Mouse (Mus musculus): ENCODE measurements around the gene Gm42669.

Gm42669 gene

DNA sequence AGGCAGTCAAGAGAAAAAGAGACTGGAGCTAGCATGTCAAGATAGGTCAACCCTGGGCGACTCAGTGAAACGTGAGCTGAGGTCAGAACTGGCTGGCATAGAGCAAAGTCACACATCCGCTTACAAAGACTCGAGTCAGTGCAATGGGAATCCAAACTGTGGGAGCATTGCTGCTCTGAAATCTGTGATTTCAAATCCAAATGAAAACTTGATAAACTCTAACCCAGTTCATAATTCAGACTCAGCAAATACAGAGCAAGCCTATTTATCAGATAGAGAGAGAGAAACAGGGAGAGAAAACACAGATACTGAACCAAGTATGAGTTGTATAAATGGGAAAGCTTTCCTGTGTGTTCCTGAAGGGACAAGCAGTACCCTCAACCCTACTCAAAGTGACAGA, at the start of gene Gm42669:
TSS of gene Gm42669 (plus strand) at position 301 of the 400 bp plus-strand sequence.
- no peak for DNase-seq (ENCODE audit: extremely low spot score, low read depth, low spot score)

DNA sequence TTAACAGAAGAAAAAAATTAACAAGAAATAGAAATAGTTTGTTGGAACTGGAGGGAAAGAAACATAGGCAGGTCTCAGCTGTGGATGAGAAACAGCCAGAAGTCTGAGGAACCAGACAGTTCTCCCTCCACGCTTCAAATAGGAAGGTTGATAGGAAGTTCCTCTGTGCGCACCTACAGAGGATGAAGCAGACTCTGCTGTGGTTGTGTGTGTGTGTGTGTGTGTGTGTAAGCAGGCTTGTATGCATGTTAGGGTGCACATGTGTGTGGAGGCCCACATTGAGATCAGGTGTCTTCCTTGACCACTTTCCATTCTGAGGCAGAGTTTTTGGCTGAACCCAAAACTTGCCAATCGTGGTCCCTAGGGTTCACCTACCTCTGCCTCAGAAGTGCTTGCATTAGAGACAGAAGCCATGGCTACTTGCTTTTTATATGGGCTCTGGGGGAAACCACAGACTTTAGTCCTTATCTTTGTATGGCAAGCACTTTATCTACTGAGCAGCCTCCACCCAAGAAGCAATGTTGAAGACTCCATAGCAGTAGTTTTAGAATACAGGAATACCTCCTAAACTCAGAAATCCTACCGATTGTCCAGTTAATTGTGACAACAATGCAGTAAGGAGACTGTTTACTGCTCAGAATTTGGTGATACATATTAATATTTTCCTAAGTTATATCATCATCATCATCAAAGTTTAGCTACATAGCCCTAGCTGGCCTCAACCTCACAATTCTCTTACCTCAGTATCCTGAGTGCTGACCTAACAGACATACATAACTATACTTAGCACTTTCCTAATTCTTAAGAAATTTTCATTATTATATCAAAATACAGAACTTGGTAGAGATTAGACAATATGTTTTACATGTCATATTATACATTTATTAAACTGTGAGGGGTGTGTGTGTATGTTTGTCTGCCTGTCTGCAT, 45.0 kb upstream of the Gm42669 start:
- no peak for DNase-seq (ENCODE audit: extremely low spot score, low read depth, low spot score)

DNA sequence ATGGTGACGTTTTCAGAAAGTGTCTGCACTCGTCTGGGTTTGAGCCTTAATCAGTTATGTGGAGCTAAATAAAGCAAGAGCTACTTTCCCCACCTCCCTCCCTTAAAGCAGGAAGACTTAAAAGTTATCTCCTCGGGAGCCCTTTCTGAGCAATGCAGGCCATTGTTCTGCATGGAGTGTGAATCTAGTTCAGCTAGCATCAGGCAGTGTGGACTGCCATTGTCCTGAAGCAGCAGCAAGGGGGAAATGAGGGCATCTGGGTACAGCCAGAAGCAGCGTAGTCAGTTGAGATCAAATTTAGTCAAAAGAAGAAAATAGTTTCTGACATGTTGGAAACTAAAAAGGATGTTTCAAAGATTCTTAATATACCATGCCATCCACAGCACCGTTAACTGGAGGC, 40.9 kb upstream of the Gm42669 start:
- DNase-seq (ENCODE audit: extremely low spot score, low read depth, low spot score), result no peak

DNA sequence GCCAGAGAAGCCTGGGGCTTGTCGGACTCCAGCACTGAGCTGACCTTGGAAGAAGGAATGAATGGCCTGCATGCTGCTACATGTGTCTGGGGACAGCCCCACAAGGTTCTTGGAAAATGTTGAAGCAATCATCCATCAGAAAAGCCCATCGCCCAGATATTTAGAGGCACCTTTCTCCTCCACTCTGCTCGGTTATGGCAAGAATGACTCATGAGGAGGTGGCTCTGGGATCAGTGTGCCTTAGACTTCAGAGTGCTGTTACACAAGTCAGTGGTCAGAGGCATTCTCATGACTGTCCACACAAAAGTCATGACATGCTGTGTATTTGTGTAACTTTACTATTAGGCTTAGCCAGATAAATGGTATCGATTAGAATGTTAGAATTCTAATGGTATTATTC, 40.3 kb upstream of the Gm42669 start:
- no peak for DNase-seq (ENCODE audit: extremely low spot score, low read depth, low spot score)

DNA sequence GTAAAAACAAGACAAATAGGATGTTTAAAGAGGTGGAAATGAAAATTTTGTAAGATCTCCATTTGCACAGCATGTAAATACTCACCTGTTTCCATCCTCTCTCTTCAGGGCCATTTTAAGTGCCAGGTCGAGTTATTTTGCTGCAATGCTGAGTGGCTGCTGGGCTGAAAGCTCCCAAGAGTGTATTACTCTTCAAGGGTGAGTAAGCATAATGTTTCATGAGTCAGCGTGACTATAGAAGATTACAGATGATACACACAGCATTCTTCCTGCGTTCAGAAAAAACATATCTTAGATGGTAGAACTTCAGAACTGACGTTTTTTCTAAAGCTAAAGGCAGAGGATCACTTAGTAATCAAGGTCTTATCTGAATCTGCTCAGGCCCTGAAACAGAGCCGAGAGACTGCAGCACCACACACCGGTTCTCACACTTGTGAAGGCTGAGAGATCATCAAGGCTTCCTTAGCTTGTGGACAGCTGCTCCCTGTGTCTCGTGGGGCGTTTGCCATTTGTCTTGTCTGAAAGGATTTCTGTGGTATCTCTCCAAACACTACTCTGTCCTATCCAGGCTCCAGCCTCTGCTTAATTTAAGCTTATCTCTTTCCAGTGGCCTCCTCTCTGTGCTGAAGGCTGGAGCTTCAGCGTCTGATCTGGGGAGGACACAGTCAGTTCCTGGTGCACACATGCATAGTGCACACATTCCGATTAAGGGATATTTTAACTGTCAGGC, 36.7 kb upstream of the Gm42669 start:
- no peak for DNase-seq (ENCODE audit: extremely low spot score, low read depth, low spot score)

DNA sequence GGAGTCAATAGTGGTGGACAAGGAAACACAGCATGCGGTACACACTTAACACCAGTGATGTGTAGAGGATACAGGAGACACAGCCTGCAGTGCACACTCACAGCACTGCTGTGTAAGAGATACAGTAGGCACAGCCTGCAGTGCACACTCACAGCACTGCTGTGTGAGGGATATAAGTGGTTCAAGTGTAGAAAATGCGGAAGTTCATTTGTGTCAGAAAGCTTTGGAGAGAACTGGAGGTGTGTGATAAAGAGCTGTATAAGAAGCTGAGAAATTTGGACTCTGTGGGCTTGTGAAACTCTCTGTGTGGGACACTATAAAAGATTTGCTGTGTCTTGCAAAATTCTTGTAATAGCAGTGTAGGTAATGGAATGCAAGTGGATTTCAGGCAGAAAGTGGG, 27.2 kb upstream of the Gm42669 start:
- DNase-seq (ENCODE audit: extremely low spot score, low read depth, low spot score), result no peak

DNA sequence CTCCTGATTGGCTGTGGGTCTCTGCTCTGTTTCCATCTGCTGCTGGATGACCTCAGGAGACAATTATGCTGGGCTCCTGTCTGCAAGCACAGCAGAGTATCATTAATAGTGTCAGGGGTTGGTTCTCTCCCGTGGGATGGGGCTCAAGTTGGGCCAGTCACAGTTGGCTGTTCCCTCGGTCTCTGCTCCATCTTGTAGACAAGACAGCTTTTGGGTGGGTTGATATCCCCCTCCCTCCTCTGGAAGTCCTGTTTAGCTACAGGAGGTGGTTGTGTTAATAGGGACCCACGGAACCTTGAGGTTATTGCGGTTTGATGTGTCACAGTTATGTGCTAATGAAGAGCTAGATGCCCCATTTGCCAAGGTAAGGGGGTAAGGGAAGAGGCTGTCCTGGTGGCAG, 18.4 kb upstream of the Gm42669 start:
- DNase-seq (ENCODE audit: extremely low spot score, low read depth, low spot score), result no peak

DNA sequence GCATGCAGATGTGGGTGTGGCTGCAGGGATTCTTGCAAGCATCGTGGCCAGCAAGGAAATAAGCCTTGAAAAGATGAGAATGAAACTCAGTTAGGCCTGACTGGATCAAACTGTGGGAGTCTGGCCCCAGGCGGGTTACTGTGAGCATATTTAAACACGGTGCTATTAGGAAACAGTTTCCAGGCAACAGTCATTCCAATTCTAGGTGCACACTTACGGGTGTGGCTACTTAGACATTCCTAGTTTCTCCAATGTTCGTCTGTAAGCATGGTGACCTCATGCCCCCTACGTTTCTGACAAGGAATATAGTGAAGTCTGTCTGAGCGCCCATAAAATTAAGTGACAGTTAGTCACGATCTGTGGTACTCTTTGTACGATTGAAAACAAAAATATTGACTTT, 16.4 kb upstream of the Gm42669 start:
- no peak for DNase-seq (ENCODE audit: extremely low spot score, low read depth, low spot score)

DNA sequence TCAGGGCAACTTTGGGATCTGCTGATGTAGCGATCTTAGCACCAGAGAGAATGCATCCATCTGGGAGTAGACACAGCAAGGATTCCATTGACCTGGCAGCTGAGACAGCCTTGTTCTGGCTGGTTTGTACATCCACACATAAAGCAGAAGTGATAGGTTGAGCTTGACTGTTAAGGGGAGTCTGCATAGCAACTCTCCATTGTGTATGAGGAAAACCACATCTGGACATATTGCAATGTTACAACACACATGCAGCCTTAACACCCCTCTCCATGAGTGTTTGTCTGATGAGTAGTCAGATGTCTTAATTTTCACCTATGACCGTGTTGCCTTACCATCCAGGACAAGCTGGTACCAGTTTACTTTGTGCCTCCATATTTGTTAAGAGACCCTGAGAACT, 14.9 kb upstream of the Gm42669 start:
- no peak for DNase-seq (ENCODE audit: extremely low spot score, low read depth, low spot score)

DNA sequence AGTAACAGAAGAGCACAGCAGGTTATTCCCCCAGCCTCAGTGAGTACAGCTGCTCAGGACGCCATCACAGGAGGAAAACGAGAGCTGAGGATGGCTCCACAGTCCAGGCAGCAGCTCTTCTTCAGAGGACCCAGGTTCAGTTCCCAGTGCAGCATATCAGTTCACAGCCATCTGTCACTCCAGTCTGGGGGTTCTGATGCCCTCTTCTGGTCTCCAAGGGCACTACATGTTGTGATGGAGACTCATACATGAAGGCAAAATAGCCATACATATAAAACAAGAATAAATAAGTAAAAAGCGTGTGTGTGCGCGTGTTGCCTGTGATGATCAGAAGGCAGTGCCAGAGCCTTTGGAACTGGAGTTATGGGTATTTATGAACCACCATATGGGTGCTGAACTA, 12.7 kb upstream of the Gm42669 start:
- DNase-seq (ENCODE audit: extremely low spot score, low read depth, low spot score), result no peak

DNA sequence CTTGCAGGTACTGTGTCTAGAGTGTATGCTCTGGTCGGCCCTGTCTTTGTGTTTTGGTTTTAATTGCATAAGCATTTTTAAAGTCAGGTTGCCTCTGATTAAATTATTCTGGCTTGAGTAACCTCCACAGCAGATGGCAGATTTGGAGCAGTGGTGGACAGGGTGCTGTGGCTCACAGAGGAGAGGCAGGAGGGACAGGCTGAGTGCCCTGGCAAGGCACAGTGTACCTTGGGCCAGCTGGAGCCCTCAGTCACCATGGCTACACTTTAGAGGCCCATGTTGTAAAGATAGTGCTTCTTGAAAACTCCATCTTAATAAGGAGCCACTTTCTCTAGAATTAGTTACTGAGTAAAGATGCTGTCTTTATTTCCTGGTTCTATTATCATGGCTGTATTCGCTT, 11.4 kb upstream of the Gm42669 start:
- DNase-seq (ENCODE audit: extremely low spot score, low read depth, low spot score), result no peak

DNA sequence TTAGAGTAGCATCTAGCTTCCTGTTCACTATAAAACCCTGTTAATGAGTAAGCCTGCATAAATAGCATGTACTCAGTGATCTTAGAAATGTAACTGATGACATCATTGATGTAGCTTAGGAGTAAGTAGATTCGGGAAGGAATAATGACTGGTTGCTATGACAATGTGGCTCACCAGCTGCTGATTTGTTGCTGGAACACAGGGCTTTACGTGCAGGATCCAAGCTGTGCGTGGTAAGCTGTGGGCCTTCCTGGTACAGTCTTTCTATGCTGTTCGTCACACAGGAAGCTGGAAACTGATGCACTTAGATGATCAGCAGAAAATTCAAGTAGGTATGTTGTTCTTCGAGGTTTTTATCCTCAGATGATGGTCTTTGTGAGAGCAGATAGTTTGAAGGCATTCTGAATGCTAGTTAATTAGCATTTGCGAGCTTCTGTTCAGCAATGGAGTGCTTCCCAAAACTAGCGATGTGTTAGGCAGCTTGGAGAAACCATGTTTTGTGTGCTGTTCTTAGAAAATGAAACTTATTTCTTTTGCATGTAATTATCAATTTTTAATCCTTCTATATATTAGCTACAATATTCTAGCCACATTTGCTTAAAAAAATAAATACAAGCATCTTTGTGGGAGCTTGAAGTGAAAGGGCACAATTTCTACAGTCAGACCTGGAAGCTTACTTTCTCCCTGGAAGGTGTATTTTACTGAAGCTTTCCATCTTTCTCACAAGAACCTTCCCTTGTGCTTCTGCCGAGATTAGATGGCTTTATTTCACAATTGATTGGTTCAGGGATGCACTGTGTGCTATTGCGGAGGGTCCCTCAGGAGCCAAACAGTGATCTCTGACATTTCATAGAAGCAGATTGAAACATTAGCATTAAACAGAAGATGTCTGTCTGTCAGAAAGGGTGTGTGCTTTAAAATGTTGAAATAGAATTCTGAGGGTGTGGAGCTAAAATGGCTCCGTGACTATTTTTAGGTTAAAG, 9.6 kb upstream of the Gm42669 start:
- DNase-seq (ENCODE audit: extremely low spot score, low read depth, low spot score), result no peak

DNA sequence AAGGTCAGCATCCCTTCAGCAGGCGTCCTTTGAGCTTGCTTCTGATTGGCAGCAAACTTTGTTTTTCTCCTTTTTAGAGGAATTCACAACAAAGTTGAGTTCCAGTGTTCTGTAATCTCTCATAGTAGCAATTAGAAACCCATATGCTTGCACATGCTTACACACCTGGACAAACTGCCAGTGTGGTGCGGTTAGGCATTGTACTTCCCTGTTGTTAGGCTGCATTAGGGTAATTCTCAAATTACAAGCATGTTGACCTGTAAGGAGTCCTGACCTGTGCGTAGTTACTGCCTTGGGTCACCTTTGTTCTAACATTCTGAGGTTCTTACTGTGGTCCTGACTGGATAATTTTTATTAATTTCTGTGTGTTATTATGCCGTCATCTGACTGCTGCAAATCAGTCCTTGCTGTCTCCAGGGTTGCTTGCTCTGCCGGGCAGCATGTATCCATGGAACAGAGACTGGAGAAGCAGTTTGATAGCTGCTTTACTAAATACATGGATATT, 8.6 kb upstream of the Gm42669 start:
- DNase-seq (ENCODE audit: extremely low spot score, low read depth, low spot score), result no peak

DNA sequence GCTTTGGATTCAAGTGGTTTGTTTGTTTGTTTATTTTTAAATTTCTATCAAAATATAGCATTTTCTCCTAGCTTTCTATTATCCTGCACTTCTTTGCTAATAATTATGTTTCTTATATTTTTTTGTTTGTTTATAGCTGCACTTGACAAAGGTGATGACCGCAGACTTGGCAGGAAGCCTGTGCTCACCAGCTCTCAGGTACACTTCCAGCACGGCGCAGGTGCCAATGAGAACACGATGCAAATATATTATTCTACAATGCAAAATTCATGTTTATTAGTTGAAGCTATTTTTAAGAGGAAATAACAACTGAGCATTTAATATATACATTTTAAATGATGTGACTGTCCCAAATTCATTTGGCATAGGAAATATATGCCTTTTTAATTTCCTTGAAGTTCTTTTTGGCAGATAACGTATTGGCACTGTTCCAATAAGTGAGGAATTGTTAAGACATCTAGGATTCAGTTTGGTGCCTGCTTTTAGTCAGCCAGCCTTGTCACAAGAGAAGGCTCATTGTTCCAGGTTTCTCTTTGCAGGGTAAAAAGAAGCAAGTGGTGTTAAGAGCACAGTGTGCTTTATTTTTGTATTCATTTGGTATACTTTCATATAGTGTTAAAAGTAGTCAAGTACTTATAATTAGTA, 7.4 kb upstream of the Gm42669 start:
- no peak for DNase-seq (ENCODE audit: extremely low spot score, low read depth, low spot score)

DNA sequence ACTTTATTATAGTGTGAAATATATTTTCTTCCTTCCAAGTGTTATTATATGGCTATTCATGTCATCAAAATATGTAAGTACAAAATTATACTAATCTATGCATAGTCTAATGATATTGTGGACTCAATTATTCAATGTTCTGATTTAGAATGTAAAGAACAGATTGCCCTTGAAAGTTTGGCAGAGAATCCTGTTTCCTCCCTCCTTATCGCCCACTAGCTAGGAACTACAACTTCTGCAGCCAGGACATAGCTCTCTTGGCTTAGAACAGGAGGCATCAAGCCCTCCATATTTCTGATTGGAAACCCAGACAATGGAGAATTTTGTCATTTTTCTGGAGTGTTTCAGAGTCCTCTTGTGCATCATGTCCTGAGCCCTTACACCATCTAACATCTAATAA, 6.7 kb upstream of the Gm42669 start:
- no peak for DNase-seq (ENCODE audit: extremely low spot score, low read depth, low spot score)

DNA sequence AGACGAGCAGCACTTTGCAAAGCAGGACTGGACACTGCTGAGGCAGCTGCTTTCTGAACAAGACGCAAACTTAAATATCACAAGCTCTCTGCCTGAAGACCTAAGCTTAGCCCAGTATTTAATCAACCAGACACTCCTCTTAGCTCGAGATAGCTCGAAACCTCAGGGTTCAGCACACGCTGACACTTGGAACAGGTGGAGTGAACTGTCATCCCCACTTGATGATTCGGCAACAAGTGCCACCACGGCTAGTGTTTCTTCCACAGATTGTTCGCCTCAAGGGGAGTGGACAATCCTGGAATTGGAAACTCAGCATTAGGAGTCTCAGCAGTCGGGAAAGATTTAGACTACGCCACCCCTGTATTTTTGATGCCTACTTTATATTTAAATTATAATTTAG, 3.1 kb downstream of the Gm42669 start:
- DNase-seq (ENCODE audit: extremely low spot score, low read depth, low spot score), result no peak

DNA sequence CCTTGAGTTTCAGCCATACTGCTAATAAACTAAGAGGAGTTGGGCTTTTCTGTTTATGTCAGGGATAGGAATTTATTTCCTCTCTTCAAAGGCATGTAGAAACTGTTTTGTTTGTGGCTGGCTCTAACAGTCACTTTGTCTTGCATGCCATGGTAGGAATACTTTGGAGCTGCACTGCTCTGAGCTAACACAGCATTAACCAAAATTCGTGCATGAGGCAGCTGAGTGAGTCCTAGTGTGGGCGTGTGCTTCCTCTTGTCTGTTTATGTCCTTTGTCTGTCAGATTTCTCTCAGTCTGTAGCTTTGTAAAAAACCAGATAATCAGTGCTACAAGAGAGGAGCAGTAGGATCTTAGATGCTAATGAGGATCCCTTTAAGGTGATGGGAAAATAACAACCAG, 3.9 kb downstream of the Gm42669 start:
- no peak for DNase-seq (ENCODE audit: extremely low spot score, low read depth, low spot score)

DNA sequence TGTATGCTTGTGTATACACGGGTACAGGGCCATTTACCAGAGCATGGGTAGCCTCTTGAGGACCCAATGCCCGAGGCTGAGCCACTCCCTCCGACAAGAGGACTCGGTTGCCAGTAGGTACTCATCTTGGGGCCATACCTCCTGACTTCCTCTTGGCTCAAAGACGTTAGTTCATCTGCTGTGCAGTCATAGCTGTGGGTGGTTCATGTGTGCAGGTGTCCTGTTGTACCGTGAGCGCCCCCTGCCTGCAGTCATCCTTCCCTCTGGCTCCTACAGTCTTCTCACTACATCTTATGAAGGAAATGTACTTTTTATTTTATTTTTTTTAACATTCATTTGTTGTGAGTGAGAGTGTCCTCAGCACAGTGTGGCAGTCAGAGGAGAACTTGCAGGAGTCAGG, 6.2 kb downstream of the Gm42669 start:
- no peak for DNase-seq (ENCODE audit: extremely low spot score, low read depth, low spot score)

DNA sequence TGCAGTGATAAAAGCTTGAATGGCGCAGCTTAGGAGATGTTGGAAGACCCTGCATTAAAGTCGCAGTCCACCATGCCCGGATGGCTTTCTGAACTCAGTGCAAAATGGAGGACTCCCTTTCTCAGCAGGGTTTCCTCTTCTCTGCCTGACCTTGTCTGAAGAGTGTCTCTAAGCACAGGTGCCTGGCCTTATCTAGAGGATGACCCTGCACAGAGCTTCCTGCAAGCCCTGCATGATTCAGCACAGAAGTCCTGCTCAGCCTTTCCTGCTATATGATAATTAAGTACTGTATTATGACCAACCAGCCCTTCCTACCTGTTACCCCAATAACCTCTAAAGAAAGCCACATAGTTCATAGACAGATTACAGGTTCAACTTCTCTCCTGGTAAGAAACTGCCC, 8.0 kb downstream of the Gm42669 start:
- DNase-seq (ENCODE audit: extremely low spot score, low read depth, low spot score), result no peak

DNA sequence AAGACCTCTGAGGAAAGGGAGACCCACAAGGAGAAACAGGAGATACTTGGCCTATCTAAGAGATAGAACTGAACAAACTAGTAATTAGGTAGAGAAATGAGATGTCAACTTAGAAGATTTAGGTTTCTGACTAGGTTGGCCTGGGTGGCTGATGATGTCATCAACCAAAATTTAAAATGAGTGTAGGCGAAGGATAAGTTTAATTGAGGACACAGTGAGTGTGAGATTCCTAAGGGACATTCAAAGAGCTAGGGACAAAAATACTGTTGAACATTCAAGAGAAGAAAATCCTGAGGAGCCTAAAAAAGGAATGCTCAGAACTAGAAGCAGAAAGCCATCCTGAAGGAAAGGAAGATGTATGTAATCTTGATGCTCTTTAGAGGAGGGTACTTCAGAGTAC, 8.7 kb downstream of the Gm42669 start:
- no peak for DNase-seq (ENCODE audit: extremely low spot score, low read depth, low spot score)

DNA sequence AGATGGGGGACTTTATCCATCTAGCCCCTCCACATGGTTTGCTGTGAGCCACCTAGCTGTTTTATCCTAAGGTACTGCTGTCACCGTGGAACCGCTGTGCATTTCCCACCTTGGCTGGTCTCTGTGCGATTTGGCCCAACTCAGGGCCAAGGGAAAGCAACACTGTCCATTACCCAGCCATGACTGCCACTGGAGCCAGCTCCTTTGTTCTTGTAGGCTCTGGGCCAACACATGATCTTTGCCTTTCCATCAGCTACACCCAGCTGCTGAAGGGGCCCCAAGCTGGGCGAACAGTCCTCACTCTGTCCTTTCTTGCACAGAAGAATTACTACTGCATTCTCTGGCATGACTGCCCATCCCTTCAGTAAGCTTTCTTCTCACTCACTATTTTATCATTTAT, 11.2 kb downstream of the Gm42669 start:
- no peak for DNase-seq (ENCODE audit: extremely low spot score, low read depth, low spot score)

All from hindlimb bud, embryonic 11.5 days (tissue).